Mouse (Mus musculus) CH12.LX (cell line): Measurements from ENCODE around the gene Dennd5a. TPM values are rescaled to one million over a fixed set of nuclear protein-coding genes. Genes with fewer than 3 reads are reported as not detected.

ENCODE experiments used
- DNase-seq: peaks from one replicate; pipeline ENCODE4 v3.0.0-alpha.2; 2013; ENCODE audit errors: extremely low read depth
- H3K27ac ChIP-seq: 2 replicates; pipeline ENCODE4 v1.5.1; 2012; ENCODE audit warnings: low read depth, mild to moderate bottlenecking, control low read depth, moderate library complexity; ENCODE audit not compliant: insufficient read depth
- H3K27me3 ChIP-seq: replicated peaks from 2 replicates; pipeline ENCODE3; 2012; ENCODE audit warnings: inconsistent platforms
- H3K36me3 ChIP-seq, 2 experiments: replicated peaks in 1 of 2; 2 replicates each; pipeline versions ENCODE3 to v1.6.1; 2012; ENCODE audit warnings: inconsistent platforms in 1 of 2, low read length in 1 of 2, mild to moderate bottlenecking in 1 of 2, mixed read lengths in 1 of 2, moderate library complexity in 1 of 2; ENCODE audit not compliant: control insufficient read depth in 1 of 2, insufficient read depth in 1 of 2
- H3K4me1 ChIP-seq, 2 experiments: 2 replicates each; pipeline ENCODE4 v1.6.1; 2012; ENCODE audit warnings: inconsistent platforms in 1 of 2, moderate library complexity in 1 of 2; ENCODE audit not compliant: insufficient read depth in 2 of 2, control insufficient read depth in 1 of 2
- H3K4me2 ChIP-seq: 2 replicates; pipeline ENCODE4 v1.6.1; 2012; ENCODE audit warnings: low read depth, mild to moderate bottlenecking, control low read depth; ENCODE audit not compliant: poor library complexity, insufficient read depth, severe bottlenecking
- H3K4me3 ChIP-seq, 3 experiments: fragments of 150-350 bp in 1 of 3; sonication (generic) in 1 of 3; replicated peaks in 1 of 3; 2 replicates each; pipeline versions ENCODE3 to v1.5.1; 2011 to 2012; ENCODE audit warnings: low read depth in 2 of 3, low read length in 2 of 3, mild to moderate bottlenecking in 2 of 3, moderate library complexity in 2 of 3, control low read depth in 1 of 3, improper control_type of control experiment in 1 of 3, inconsistent platforms in 1 of 3, mixed read lengths in 1 of 3; ENCODE audit not compliant: poor library complexity in 1 of 3
- H3K79me2 ChIP-seq: replicated peaks from 2 replicates; pipeline ENCODE4 v1.6.1; 2012; ENCODE audit warnings: mild to moderate bottlenecking, moderate library complexity; ENCODE audit not compliant: control insufficient read depth, poor library complexity, insufficient read depth, severe bottlenecking; ENCODE audit errors: extremely low read depth
- H3K9ac ChIP-seq: 2 replicates; pipeline ENCODE4 v1.6.1; 2012; ENCODE audit warnings: low read depth, mild to moderate bottlenecking, control low read depth, moderate library complexity; ENCODE audit not compliant: insufficient read depth
- H3K9me3 ChIP-seq: replicated peaks from 2 replicates; pipeline ENCODE3; 2012; ENCODE audit warnings: low read length, inconsistent platforms, mixed read lengths
- CHD1 ChIP-seq: IDR thresholded peaks from 2 replicates; pipeline ENCODE4 v1.6.1; 2012; ENCODE audit warnings: low read depth, low read length, improper control_type of control experiment, inconsistent platforms
- CTCF ChIP-seq, 2 experiments: IDR thresholded peaks in 1 of 2; conservative IDR thresholded peaks in 1 of 2; 2 replicates each; pipeline ENCODE4 v1.5.1; 2011 to 2012; ENCODE audit warnings: low read depth in 2 of 2, low read length in 2 of 2, improper control_type of control experiment in 1 of 2, inconsistent platforms in 1 of 2, mild to moderate bottlenecking in 1 of 2, moderate library complexity in 1 of 2
- E2F4 ChIP-seq: IDR thresholded peaks from 2 replicates; pipeline ENCODE4 v1.6.1; 2011; ENCODE audit warnings: low read depth, low read length, improper control_type of control experiment; ENCODE audit not compliant: insufficient replicate concordance
- ELF1 ChIP-seq: IDR thresholded peaks from 2 replicates; pipeline ENCODE4 v1.6.1; 2014; ENCODE audit warnings: low read depth, mild to moderate bottlenecking, inconsistent platforms, low read length, improper control_type of control experiment
- EP300 ChIP-seq: IDR thresholded peaks from 2 replicates; pipeline ENCODE4 v1.6.1; 2011; ENCODE audit warnings: low read length, improper control_type of control experiment
- JUND ChIP-seq: conservative IDR thresholded peaks from 2 replicates; pipeline ENCODE4 v1.6.1; 2011; ENCODE audit warnings: low read depth, low read length, improper control_type of control experiment
- KAT2A ChIP-seq: IDR thresholded peaks from 2 replicates; pipeline ENCODE4 v1.6.1; 2012; ENCODE audit warnings: low read length, improper control_type of control experiment, inconsistent platforms; ENCODE audit not compliant: insufficient replicate concordance
- MAFK ChIP-seq: IDR thresholded peaks from 2 replicates; pipeline ENCODE4 v1.6.1; 2011; ENCODE audit warnings: low read length, improper control_type of control experiment; ENCODE audit not compliant: insufficient replicate concordance
- MAZ ChIP-seq: IDR thresholded peaks from 2 replicates; pipeline ENCODE4 v1.6.1; 2012; ENCODE audit warnings: low read depth, mild to moderate bottlenecking, inconsistent platforms, low read length, improper control_type of control experiment, moderate library complexity
- MXI1 ChIP-seq: IDR thresholded peaks from 2 replicates; pipeline ENCODE4 v1.6.1; 2011; ENCODE audit warnings: mild to moderate bottlenecking, low read depth, low read length, improper control_type of control experiment
- NRF1 ChIP-seq: IDR thresholded peaks from 2 replicates; pipeline ENCODE4 v1.6.1; 2014; ENCODE audit warnings: low read depth, mild to moderate bottlenecking, inconsistent platforms, low read length, improper control_type of control experiment, moderate library complexity
- POLR2AphosphoS2 ChIP-seq: IDR thresholded peaks from 2 replicates; pipeline ENCODE4 v1.6.1; 2011; ENCODE audit warnings: low read depth, low read length, improper control_type of control experiment
- USF1 ChIP-seq: IDR thresholded peaks from 2 replicates; pipeline ENCODE4 v1.6.1; 2014; ENCODE audit warnings: low read depth, mild to moderate bottlenecking, inconsistent platforms, low read length, improper control_type of control experiment
- ZC3H11A ChIP-seq: IDR thresholded peaks from 2 replicates; pipeline ENCODE4 v1.6.1; 2012; ENCODE audit warnings: low read depth, mild to moderate bottlenecking, inconsistent platforms, low read length, improper control_type of control experiment
- ZKSCAN1 ChIP-seq: IDR thresholded peaks from 2 replicates; pipeline ENCODE4 v1.6.1; 2012; ENCODE audit warnings: low read depth, inconsistent platforms, low read length, improper control_type of control experiment, borderline replicate concordance
- dilution Hi-C: fragments of 300-500 bp; cut with MboI; formaldehyde crosslinking; loops from 2 replicates; pipeline ENCODE4 v1.14.3; 2020; ENCODE audit warnings: low sequenced_read_pairs; ENCODE audit not compliant: extremely low pct_unique_long_range_greater_than_20kb, extremely low pct_ligation_motif_present
- in situ Hi-C: fragments of 300-500 bp; cut with MboI; formaldehyde crosslinking; loops from 3 replicates; pipeline ENCODE4 v1.14.3; 2019; ENCODE audit warnings: low sequenced_read_pairs, low pct_ligation_motif_present, low pct_unique_long_range_greater_than_20kb, mixed read lengths
- polyA plus RNA-seq: library from polyadenylated mRNA; unstranded; fragments of >175 nt; gene quantifications from 2 replicates; pipeline ENCODE4 v1.2.1, GENCODE M21; 2012; ENCODE audit warnings: low read depth; ENCODE audit not compliant: insufficient read length
- total RNA-seq, 2 experiments: library from RNA; depleted of rRNA; stranded (reverse); fragments of 300-350 nt in 1 of 2; fragments of >200 nt in 1 of 2; gene quantifications; 2 replicates each; pipeline ENCODE4 v1.2.3; 2012 to 2014

The Dennd5a gene
- total and polyA plus RNA-seq, 3 experiments = 20.7 to 29.5 (median 24.6) TPM

- Histone ChIP-seq H3K36me3 (no peaks in the 10 kb centered on the region), H3K4me3 (no peak overlapping the region), H3K4me2 (no peak overlapping the region), H3K9ac (no peak overlapping the region), H3K9me3 (no peaks in the 10 kb centered on the region), H3K27ac (no peak overlapping the region), H3K27me3 (no peaks in the 10 kb centered on the region), H3K4me1 (no peaks in the 10 kb centered on the region), H3K79me2 (no peaks in the 10 kb centered on the region)
- TF ChIP-seq KAT2A = no peak
- TF ChIP-seq ZC3H11A = no peak
- TF ChIP-seq JUND = no peak
- TF ChIP-seq EP300 = no peak
- TF ChIP-seq NRF1 = no peak
- TF ChIP-seq CTCF (conservative IDR thresholded peaks at IDR 0.05 in 1 of 2, IDR thresholded peaks at IDR 0.05 in 1 of 2; ENCODE audit: low read depth in 2 of 2, low read length in 2 of 2) = no peak
- TF ChIP-seq E2F4 = no peak
- no peak for TF ChIP-seq ELF1
- TF ChIP-seq USF1 = no peak
- TF ChIP-seq ZKSCAN1 = no peak
- no peak for TF ChIP-seq CHD1
- TF ChIP-seq MXI1 = no peak
- no peak for TF ChIP-seq MAFK
- TF ChIP-seq MAZ = no peak
- no peak for TF ChIP-seq POLR2AphosphoS2
- no peak for DNase-seq
- in situ Hi-C loops (no loop called here), dilution Hi-C loops (no loop called here)
These were observed 116.2 kb downstream of the Dennd5a start for GRCm38 (mm10) chr7:109844100-109844499.

Other genes with a start within 250 kb of the Dennd5a start
- not detected in 2 replicates for gene BC051019, start 236.6 kb downstream of the Dennd5a start, total RNA-seq (2012; rRNA removed)
- gene BC051019, start 236.6 kb downstream of the Dennd5a start, total RNA-seq (2014; rRNA removed) = 0.17 TPM in 1 of 2 replicates, not detected in the other
- gene BC051019, start 236.6 kb downstream of the Dennd5a start, polyA plus RNA-seq = 0.33 TPM in 2 replicates
- gene Ascl3, start 228.7 kb downstream of the Dennd5a start, total RNA-seq (2012; rRNA removed) = not detected in 2 replicates
- gene Ascl3, start 228.7 kb downstream of the Dennd5a start, total RNA-seq (2014; rRNA removed) = not detected in 2 replicates
- gene Ascl3, start 228.7 kb downstream of the Dennd5a start, polyA plus RNA-seq = not detected in 2 replicates
- gene Tmem9b, start 207.6 kb downstream of the Dennd5a start, total RNA-seq (2012; rRNA removed) = 24.8 and 26.6 TPM in 2 replicates
- 35.6 and 40.3 TPM in 2 replicates for gene Tmem9b, start 207.6 kb downstream of the Dennd5a start, total RNA-seq (2014; rRNA removed)
- 23.4 and 25.6 TPM in 2 replicates for gene Tmem9b, start 207.6 kb downstream of the Dennd5a start, polyA plus RNA-seq
- gene Nrip3, start 178.4 kb downstream of the Dennd5a start, total RNA-seq (2012; rRNA removed) = 0.04 TPM in 1 of 2 replicates, not detected in the other
- not detected in 2 replicates for gene Nrip3, start 178.4 kb downstream of the Dennd5a start, total RNA-seq (2014; rRNA removed)
- not detected in 2 replicates for gene Nrip3, start 178.4 kb downstream of the Dennd5a start, polyA plus RNA-seq
- gene Scube2, start 94.8 kb downstream of the Dennd5a start, total RNA-seq (2012; rRNA removed) = not detected in 2 replicates
- gene Scube2, start 94.8 kb downstream of the Dennd5a start, total RNA-seq (2014; rRNA removed) = not detected in 2 replicates
- not detected in 2 replicates for gene Scube2, start 94.8 kb downstream of the Dennd5a start, polyA plus RNA-seq
- gene Tmem41b, start 26.5 kb upstream of the Dennd5a start, total RNA-seq (2012; rRNA removed) = 51.1 and 67.6 TPM in 2 replicates
- gene Tmem41b, start 26.5 kb upstream of the Dennd5a start, total RNA-seq (2014; rRNA removed) = 101 and 106 TPM in 2 replicates
- 56.3 and 59.1 TPM in 2 replicates for gene Tmem41b, start 26.5 kb upstream of the Dennd5a start, polyA plus RNA-seq
- gene Ipo7, start 57.8 kb upstream of the Dennd5a start, total RNA-seq (2012; rRNA removed) = 126 and 137 TPM in 2 replicates
- gene Ipo7, start 57.8 kb upstream of the Dennd5a start, total RNA-seq (2014; rRNA removed) = 181 and 198 TPM in 2 replicates
- 183 and 189 TPM in 2 replicates for gene Ipo7, start 57.8 kb upstream of the Dennd5a start, polyA plus RNA-seq
- 17.0 and 18.4 TPM in 2 replicates for gene Zfp143, start 100.7 kb upstream of the Dennd5a start, total RNA-seq (2012; rRNA removed)
- 22.7 and 23.4 TPM in 2 replicates for gene Zfp143, start 100.7 kb upstream of the Dennd5a start, total RNA-seq (2014; rRNA removed)
- gene Zfp143, start 100.7 kb upstream of the Dennd5a start, polyA plus RNA-seq = 17.1 and 17.5 TPM in 2 replicates
- gene Wee1, start 161.6 kb upstream of the Dennd5a start, total RNA-seq (2012; rRNA removed) = 10.1 and 12.3 TPM in 2 replicates
- gene Wee1, start 161.6 kb upstream of the Dennd5a start, total RNA-seq (2014; rRNA removed) = 12.2 and 14.2 TPM in 2 replicates
- gene Wee1, start 161.6 kb upstream of the Dennd5a start, polyA plus RNA-seq = 26.9 and 30.3 TPM in 2 replicates